Mouse (Mus musculus) olfactory bulb, adult 2 months (tissue): Measurements from ENCODE around the gene Gopc.

Experiments
- CTCF ChIP-seq: fragments of 200-500 bp; IDR thresholded peaks from 2 replicates; pipeline ENCODE4 v1.5.1; 2012; ENCODE audit warnings: low read depth, mild to moderate bottlenecking, low read length, moderate library complexity; ENCODE audit not compliant: insufficient read depth
- POLR2A ChIP-seq: fragments of 200-500 bp; IDR thresholded peaks from 2 replicates; pipeline ENCODE4 v1.6.1; 2012; ENCODE audit warnings: mild to moderate bottlenecking, low read depth, low read length, moderate library complexity; ENCODE audit not compliant: insufficient read depth

- TF ChIP-seq CTCF = no peak
- TF ChIP-seq POLR2A = no peak
These were observed 7.3 kb downstream of the Gopc start for GRCm38 (mm10) chr10:52374651-52375050.
